Mouse (Mus musculus): ENCODE measurements around the gene Pex14. TPM values are rescaled to one million over a fixed set of nuclear protein-coding genes. Genes with fewer than 3 reads are reported as not detected.
A peak's percentile ranks its signal among the peaks of the same experiment; 100 is the strongest.

Gene Pex14
- polyA plus RNA-seq, 1 experiment = 71.5 TPM

GRCm38 (mm10) chr4:148968859-148969258 is 130.8 kb downstream of the Pex14 start:
- no peak overlapping the region for H3K4me3 ChIP-seq
- no peaks in the 10 kb centered on the region for H3K79me2 ChIP-seq (ENCODE audit: control insufficient read depth, insufficient read depth)
- H3ac ChIP-seq (ENCODE audit: control insufficient read depth, insufficient read length) = no peak overlapping the region
- TF ChIP-seq USF1 (IDR thresholded peaks at IDR 0.05; ENCODE audit: low read depth) (no peak), MYOD1 (IDR thresholded peaks at IDR 0.05; ENCODE audit: control insufficient read depth in 1 of 3, insufficient read length in 2 of 3, low read depth in 2 of 3) (no peak), MYOG (IDR thresholded peaks at IDR 0.05; ENCODE audit: control insufficient read depth in 1 of 3, insufficient read depth in 1 of 3, insufficient read length in 2 of 3, low read depth in 2 of 3) (no peak), MAX (IDR thresholded peaks at IDR 0.05; ENCODE audit: low read depth) (no peak), POLR2AphosphoS2 (IDR thresholded peaks at IDR 0.05; ENCODE audit: insufficient read length, low read depth) (no peak), REST (IDR thresholded peaks at IDR 0.05; ENCODE audit: insufficient read depth, insufficient read length) (no peak), POLR2A (IDR thresholded peaks at IDR 0.05; ENCODE audit: insufficient read length, low read depth) (no peak), E2F4 (IDR thresholded peaks at IDR 0.05; ENCODE audit: insufficient read depth) (no peak), CEBPB (IDR thresholded peaks at IDR 0.05; ENCODE audit: insufficient read depth, poor library complexity, severe bottlenecking) (no peak)
- no peaks in the 10 kb centered on the region for H3K36me3 ChIP-seq (ENCODE audit: control insufficient read depth, insufficient read depth)
- H3K27me3 ChIP-seq (ENCODE audit: control insufficient read depth, insufficient read depth, insufficient read length) = no peaks in the 10 kb centered on the region
- no peak overlapping the region for H3K4me2 ChIP-seq (ENCODE audit: low read depth)

- Histone ChIP-seq H3K36me3 (ENCODE audit: control insufficient read depth, insufficient read depth) (no peaks in the 10 kb centered on the region), H3K4me3 (no peak overlapping the region), H3K27me3 (ENCODE audit: control insufficient read depth, insufficient read depth, insufficient read length) (no peaks in the 10 kb centered on the region), H3K79me2 (ENCODE audit: control insufficient read depth, insufficient read depth) (no peaks in the 10 kb centered on the region), H3ac (ENCODE audit: control insufficient read depth, insufficient read length) (no peak overlapping the region), H3K4me2 (ENCODE audit: low read depth) (no peak overlapping the region)
- no peak for TF ChIP-seq TCF3 (IDR thresholded peaks at IDR 0.05; ENCODE audit: insufficient read length, low read depth)
- TF ChIP-seq POLR2AphosphoS2 (IDR thresholded peaks at IDR 0.05; ENCODE audit: insufficient read length, low read depth) = no peak
- TF ChIP-seq POLR2A (IDR thresholded peaks at IDR 0.05; ENCODE audit: insufficient read length, low read depth) = no peak
- no peak for TF ChIP-seq MYOG (IDR thresholded peaks at IDR 0.05; ENCODE audit: control insufficient read depth in 1 of 3, insufficient read depth in 1 of 3, insufficient read length in 2 of 3, low read depth in 2 of 3)
- TF ChIP-seq REST (IDR thresholded peaks at IDR 0.05; ENCODE audit: insufficient read depth, insufficient read length) = no peak
- no peak for TF ChIP-seq MAX (IDR thresholded peaks at IDR 0.05; ENCODE audit: low read depth)
- TF ChIP-seq CEBPB (IDR thresholded peaks at IDR 0.05; ENCODE audit: insufficient read depth, poor library complexity, severe bottlenecking) = no peak
- TF ChIP-seq E2F4 (IDR thresholded peaks at IDR 0.05; ENCODE audit: insufficient read depth) = no peak
- no peak for TF ChIP-seq SRF (IDR thresholded peaks at IDR 0.05; ENCODE audit: control insufficient read depth, insufficient read length, low read depth)
- TF ChIP-seq TCF12 (IDR thresholded peaks at IDR 0.05; ENCODE audit: insufficient read depth, poor library complexity, severe bottlenecking) = no peak
- no peak for TF ChIP-seq USF1 (IDR thresholded peaks at IDR 0.05; ENCODE audit: low read depth)
- no peak for TF ChIP-seq MYOD1 (IDR thresholded peaks at IDR 0.05; ENCODE audit: control insufficient read depth in 1 of 3, insufficient read length in 2 of 3, low read depth in 2 of 3)
Observed at GRCm38 (mm10) chr4:148966132-148966531, 133.5 kb downstream of the Pex14 start.

- peak in 1 of 3 experiments; percentile 39 for TF ChIP-seq MYOG (IDR thresholded peaks at IDR 0.05; ENCODE audit: control insufficient read depth in 1 of 3, insufficient read depth in 1 of 3, insufficient read length in 2 of 3, low read depth in 2 of 3)
- no peak for TF ChIP-seq MYOD1 (IDR thresholded peaks at IDR 0.05; ENCODE audit: control insufficient read depth in 1 of 3, insufficient read length in 2 of 3, low read depth in 2 of 3)
- Histone ChIP-seq H3K4me3 (no peak overlapping the region), H3K79me2 (ENCODE audit: control insufficient read depth, insufficient read depth) (no peaks in the 10 kb centered on the region), H3K36me3 (ENCODE audit: control insufficient read depth, insufficient read depth) (no peaks in the 10 kb centered on the region), H3K4me2 (ENCODE audit: low read depth) (no peak overlapping the region), H3K27me3 (ENCODE audit: control insufficient read depth, insufficient read depth, insufficient read length) (no peaks in the 10 kb centered on the region), H3ac (ENCODE audit: control insufficient read depth, insufficient read length) (no peak overlapping the region)
Observed at GRCm38 (mm10) chr4:148964541-148965310, 134.9 kb downstream of the Pex14 start.

GRCm38 (mm10) chr4:148962096-148962495 is 137.6 kb downstream of the Pex14 start:
- no peak overlapping the region for H3K4me2 ChIP-seq (ENCODE audit: low read depth)
- H3K27me3 ChIP-seq (ENCODE audit: control insufficient read depth, insufficient read depth, insufficient read length) = no peaks in the 10 kb centered on the region
- H3K79me2 ChIP-seq (ENCODE audit: control insufficient read depth, insufficient read depth) = no peaks in the 10 kb centered on the region

GRCm38 (mm10) chr4:148961081-148961480 is 138.6 kb downstream of the Pex14 start:
- TF ChIP-seq TCF3 (IDR thresholded peaks at IDR 0.05; ENCODE audit: insufficient read length, low read depth) (no peak), SRF (IDR thresholded peaks at IDR 0.05; ENCODE audit: control insufficient read depth, insufficient read length, low read depth) (no peak), CEBPB (IDR thresholded peaks at IDR 0.05; ENCODE audit: insufficient read depth, poor library complexity, severe bottlenecking) (no peak), POLR2A (IDR thresholded peaks at IDR 0.05; ENCODE audit: insufficient read length, low read depth) (no peak)
- Histone ChIP-seq H3K79me2 (ENCODE audit: control insufficient read depth, insufficient read depth) (no peaks in the 10 kb centered on the region), H3K4me3 (no peak overlapping the region), H3ac (ENCODE audit: control insufficient read depth, insufficient read length) (no peak overlapping the region), H3K36me3 (ENCODE audit: control insufficient read depth, insufficient read depth) (no peaks in the 10 kb centered on the region), H3K27me3 (ENCODE audit: control insufficient read depth, insufficient read depth, insufficient read length) (no peaks in the 10 kb centered on the region), H3K4me2 (ENCODE audit: low read depth) (no peak overlapping the region)

More at GRCm38 (mm10) chr4:148962096-148962495, 137.6 kb downstream of the Pex14 start:
- Histone ChIP-seq H3ac (ENCODE audit: control insufficient read depth, insufficient read length) (no peak overlapping the region), H3K4me3 (no peak overlapping the region), H3K36me3 (ENCODE audit: control insufficient read depth, insufficient read depth) (no peaks in the 10 kb centered on the region)
- TF ChIP-seq CEBPB (IDR thresholded peaks at IDR 0.05; ENCODE audit: insufficient read depth, poor library complexity, severe bottlenecking) = no peak
- TF ChIP-seq POLR2A (IDR thresholded peaks at IDR 0.05; ENCODE audit: insufficient read length, low read depth) = no peak
- no peak for TF ChIP-seq MAX (IDR thresholded peaks at IDR 0.05; ENCODE audit: low read depth)
